Mouse (Mus musculus): ENCODE data around the gene Rnf167. TPM values are rescaled to one million over a fixed set of nuclear protein-coding genes. Genes with fewer than 3 reads are reported as not detected.
A peak's percentile ranks its signal among the peaks of the same experiment; 100 is the strongest.

Rnf167 gene
- total and polyA plus RNA-seq, 2 experiments from 2014 or later, result 87.3 to 100 TPM

DNA sequence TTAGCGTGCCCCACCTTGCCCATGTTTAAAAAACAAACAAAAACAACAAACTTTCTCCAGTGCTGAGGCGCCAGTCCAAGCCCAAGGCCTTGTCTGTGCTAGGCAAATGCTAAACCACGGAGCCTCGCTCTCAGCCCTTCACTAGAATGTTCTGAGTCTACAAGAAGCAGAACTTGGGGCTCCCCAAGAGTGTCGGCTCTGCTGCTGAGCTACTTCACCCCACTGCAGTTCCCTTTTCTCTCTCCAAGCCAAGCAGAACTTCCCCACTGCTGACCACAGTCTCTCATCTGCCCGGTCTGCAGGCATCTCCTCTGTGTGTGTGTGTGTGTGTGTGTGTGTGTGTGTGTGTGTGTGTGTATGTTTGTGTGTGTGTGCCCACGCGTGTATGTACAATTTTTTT lies 32.9 kb downstream of the Rnf167 start:
- no peak for TF ChIP-seq CTCF (IDR thresholded peaks at IDR 0.05; ENCODE audit: low read depth)
- WGBS, result 94% methylated on average over 8 of the region's 8 CpGs
- Histone ChIP-seq H3K9ac (replicated peaks; ENCODE audit: low read length) (no peak overlapping the region), H3K36me3 (ENCODE audit: insufficient read depth, low read length) (peaks cover 40% of the 10 kb centered on the region), H3K27ac (no peak overlapping the region), H3K4me1 (ENCODE audit: insufficient read depth, low read length) (peaks cover 4% of the 10 kb centered on the region; the same call in 1 of the 2 replicates), H3K27me3 (ENCODE audit: insufficient read depth, low read length) (no peaks in the 10 kb centered on the region), H3K4me2 (ENCODE audit: low read depth, low read length) (no peak overlapping the region), H3K9me3 (ENCODE audit: low read length) (no peaks in the 10 kb centered on the region), H3K4me3 (ENCODE audit: low read length) (no peak overlapping the region)
- DNase-seq (ENCODE audit: low spot score) (no peak), ATAC-seq (no peak)

- no peak overlapping the region for H3K27ac ChIP-seq
- no peak overlapping the region for H3K4me2 ChIP-seq (ENCODE audit: low read depth, low read length)
Observed at GRCm38 (mm10) chr11:70681170-70681569, 34.1 kb downstream of the Rnf167 start.

DNA sequence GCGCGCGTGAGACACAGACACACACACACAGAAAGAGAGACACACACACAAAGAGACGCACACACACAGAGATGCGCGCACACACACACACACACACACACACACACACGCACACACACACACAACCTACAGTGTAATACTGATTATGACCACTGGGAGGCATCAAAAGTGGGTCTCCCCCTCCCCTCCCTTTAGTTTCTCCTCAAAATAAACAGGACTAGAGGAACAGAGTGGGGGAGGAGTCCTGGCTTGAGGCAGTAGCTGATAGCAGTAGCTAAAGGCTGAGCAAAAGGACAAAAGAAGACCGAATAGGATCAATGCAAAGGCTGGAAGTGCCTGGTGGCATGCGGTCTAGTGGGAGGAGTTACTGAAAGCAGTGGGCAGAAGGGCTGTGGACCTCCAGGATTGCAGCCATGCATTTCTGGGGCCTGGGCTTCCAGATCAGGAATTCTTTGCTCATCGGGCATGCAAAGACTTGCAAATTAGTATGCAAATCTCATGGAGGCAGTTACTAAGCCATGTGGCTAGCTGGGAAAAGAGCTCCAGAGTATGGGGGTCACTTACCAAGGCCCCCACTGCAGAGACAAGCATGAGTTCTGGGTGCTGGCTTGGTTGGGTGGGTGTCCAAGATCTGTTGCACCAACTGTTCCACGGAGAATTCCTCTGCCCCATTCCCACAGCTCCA lies 35.0 kb downstream of the Rnf167 start:
- H3K36me3 ChIP-seq (ENCODE audit: insufficient read depth, low read length), result peaks cover 32% of the 10 kb centered on the region
- H3K4me2 ChIP-seq (ENCODE audit: low read depth, low read length), result no peak overlapping the region
- peak; percentile 93 for TF ChIP-seq CTCF (IDR thresholded peaks at IDR 0.05; ENCODE audit: low read depth)
- H3K4me1 ChIP-seq (ENCODE audit: insufficient read depth, low read length), result peaks cover 14% of the 10 kb centered on the region; the same call in 1 of the 2 replicates
- WGBS, result 11% methylated on average over 11 of the region's 11 CpGs
- H3K9ac ChIP-seq (replicated peaks; ENCODE audit: low read length), result no peak overlapping the region
- peak overlapping the region; percentile 59; the same call in 1 of the 2 replicates for H3K27ac ChIP-seq
- no peaks in the 10 kb centered on the region for H3K27me3 ChIP-seq (ENCODE audit: insufficient read depth, low read length)
- no peaks in the 10 kb centered on the region for H3K9me3 ChIP-seq (ENCODE audit: low read length)
- ATAC-seq, result peak; percentile 89
- H3K4me3 ChIP-seq (ENCODE audit: low read length), result no peak overlapping the region
- DNase-seq (ENCODE audit: low spot score), result peak; percentile 88

More at GRCm38 (mm10) chr11:70681170-70681569, 34.1 kb downstream of the Rnf167 start:
- DNase-seq (ENCODE audit: low spot score) (no peak), ATAC-seq (no peak)
- Histone ChIP-seq H3K36me3 (ENCODE audit: insufficient read depth, low read length) (peaks cover 32% of the 10 kb centered on the region), H3K9ac (replicated peaks; ENCODE audit: low read length) (no peak overlapping the region), H3K4me1 (ENCODE audit: insufficient read depth, low read length) (peaks cover 5% of the 10 kb centered on the region; the same call in 1 of the 2 replicates), H3K4me3 (ENCODE audit: low read length) (no peak overlapping the region), H3K9me3 (ENCODE audit: low read length) (no peaks in the 10 kb centered on the region), H3K27me3 (ENCODE audit: insufficient read depth, low read length) (no peaks in the 10 kb centered on the region)
- no peak for TF ChIP-seq CTCF (IDR thresholded peaks at IDR 0.05; ENCODE audit: low read depth)
- 69% methylated on average over 12 of the region's 12 CpGs for WGBS

DNA sequence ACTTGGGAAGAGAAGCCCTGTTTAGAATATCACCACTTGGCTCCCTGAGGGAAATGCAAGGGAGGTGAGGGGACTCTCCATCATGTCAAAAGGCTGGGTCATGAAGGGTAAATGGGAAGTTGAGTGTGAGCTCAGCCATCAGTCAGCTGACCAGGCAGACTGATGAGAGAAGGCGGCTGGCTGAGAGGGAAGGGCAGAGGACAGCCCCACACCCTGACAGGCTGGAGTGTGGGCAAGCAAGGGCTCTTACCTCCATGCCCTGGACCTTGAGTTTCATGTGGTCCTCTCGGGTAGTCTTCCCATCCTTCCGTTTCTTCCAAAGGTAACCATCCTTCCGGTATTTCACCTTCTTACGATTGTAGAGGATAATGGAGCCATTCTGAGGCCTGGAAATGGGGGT lies 36.6 kb downstream of the Rnf167 start:
- no peaks in the 10 kb centered on the region for H3K9me3 ChIP-seq (ENCODE audit: low read length)
- TF ChIP-seq CTCF (IDR thresholded peaks at IDR 0.05; ENCODE audit: low read depth), result no peak
- H3K27ac ChIP-seq, result no peak overlapping the region
- ATAC-seq (no peak), DNase-seq (ENCODE audit: low spot score) (no peak)
- H3K4me1 ChIP-seq (ENCODE audit: insufficient read depth, low read length), result peaks cover 21% of the 10 kb centered on the region
- 87% methylated on average over 5 of the region's 5 CpGs for WGBS
- no peak overlapping the region for H3K9ac ChIP-seq (replicated peaks; ENCODE audit: low read length)
- H3K36me3 ChIP-seq (ENCODE audit: insufficient read depth, low read length), result peaks cover 27% of the 10 kb centered on the region
- no peaks in the 10 kb centered on the region for H3K27me3 ChIP-seq (ENCODE audit: insufficient read depth, low read length)
- no peak overlapping the region for H3K4me2 ChIP-seq (ENCODE audit: low read depth, low read length)
- no peak overlapping the region for H3K4me3 ChIP-seq (ENCODE audit: low read length)

GRCm38 (mm10) chr11:70686901-70687566 lies 40.0 kb downstream of the Rnf167 start:
- peak; percentile 64 for ATAC-seq
- H3K4me2 ChIP-seq (ENCODE audit: low read depth, low read length), result peak overlapping the region; percentile 79
- 2% methylated on average over 16 of the region's 16 CpGs for WGBS

GRCm38 (mm10) chr11:70687601-70688199 lies 40.7 kb downstream of the Rnf167 start, which contains the start of gene Camta2:
Camta2 (minus strand) TSS chr11:70688105.
- Histone ChIP-seq H3K36me3 (ENCODE audit: insufficient read depth, low read length) (peaks cover 13% of the 10 kb centered on the region; the same call in 1 of the 2 replicates), H3K9ac (replicated peaks; ENCODE audit: low read length) (peak within 1 kb of the TSS; percentile 85), H3K27ac (peak within 1 kb of the TSS; percentile 87), H3K4me3 (ENCODE audit: low read length) (peak within 1 kb of the TSS; percentile 73), H3K9me3 (ENCODE audit: low read length) (no peaks in the 10 kb centered on the region), H3K4me2 (ENCODE audit: low read depth, low read length) (peak within 1 kb of the TSS; percentile 79), H3K27me3 (ENCODE audit: insufficient read depth, low read length) (no peaks in the 10 kb centered on the region), H3K4me1 (ENCODE audit: insufficient read depth, low read length) (peaks cover 21% of the 10 kb centered on the region)
- ATAC-seq (peak; percentile 85), DNase-seq (ENCODE audit: low spot score) (peak; percentile 90)
- peak; percentile 46 for TF ChIP-seq CTCF (IDR thresholded peaks at IDR 0.05; ENCODE audit: low read depth)
- WGBS, result 0% methylated on average over 52 of the region's 55 CpGs

More at GRCm38 (mm10) chr11:70686901-70687566, 40.0 kb downstream of the Rnf167 start:
- H3K4me3 ChIP-seq (ENCODE audit: low read length), result peak overlapping the region; percentile 73
- peak; percentile 26 for TF ChIP-seq CTCF (IDR thresholded peaks at IDR 0.05; ENCODE audit: low read depth)
- peaks cover 25% of the 10 kb centered on the region for H3K4me1 ChIP-seq (ENCODE audit: insufficient read depth, low read length)
- peak overlapping the region; percentile 85 for H3K9ac ChIP-seq (replicated peaks; ENCODE audit: low read length)
- peak; percentile 54 for DNase-seq (ENCODE audit: low spot score)
- peak overlapping the region; percentile 87 for H3K27ac ChIP-seq
- H3K9me3 ChIP-seq (ENCODE audit: low read length), result no peaks in the 10 kb centered on the region
- no peaks in the 10 kb centered on the region for H3K27me3 ChIP-seq (ENCODE audit: insufficient read depth, low read length)
- H3K36me3 ChIP-seq (ENCODE audit: insufficient read depth, low read length), result peaks cover 13% of the 10 kb centered on the region; the same call in 1 of the 2 replicates

All from hindbrain, postnatal 0 days (tissue).